Mouse (Mus musculus) cerebellum, postnatal 14 days (tissue): Measurements from ENCODE around the gene Slc13a4.

ENCODE experiments used
- DNase-seq, 2 experiments: peaks; one replicate each; pipeline ENCODE4 v3.0.0; 2021; ENCODE audit warnings: mixed read lengths in 2 of 2

Gene Slc13a4

DNA sequence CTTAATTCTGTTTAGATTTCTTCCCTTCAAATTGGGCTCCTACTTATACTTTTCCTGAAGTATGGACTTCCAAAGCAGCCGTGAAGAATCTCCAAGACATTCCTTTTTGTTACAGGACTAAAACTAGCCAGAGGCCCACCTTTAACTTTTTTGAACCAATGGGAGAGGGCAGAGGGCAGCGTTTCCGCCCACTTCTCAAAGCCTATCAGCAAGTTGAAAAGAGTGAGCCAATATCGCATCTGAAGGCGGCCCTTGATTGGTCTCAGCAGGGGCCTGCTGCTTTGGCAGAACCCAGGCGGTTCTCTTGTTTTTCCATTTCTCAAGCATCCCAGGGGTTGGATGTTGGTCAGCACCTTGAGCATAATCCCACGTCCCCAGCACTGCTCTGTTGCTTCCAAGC is at the start of gene Slc13a4:
TSS of gene Slc13a4 (minus strand) at position 95 of the 400 bp plus-strand sequence.
- DNase-seq, result no peak

DNA sequence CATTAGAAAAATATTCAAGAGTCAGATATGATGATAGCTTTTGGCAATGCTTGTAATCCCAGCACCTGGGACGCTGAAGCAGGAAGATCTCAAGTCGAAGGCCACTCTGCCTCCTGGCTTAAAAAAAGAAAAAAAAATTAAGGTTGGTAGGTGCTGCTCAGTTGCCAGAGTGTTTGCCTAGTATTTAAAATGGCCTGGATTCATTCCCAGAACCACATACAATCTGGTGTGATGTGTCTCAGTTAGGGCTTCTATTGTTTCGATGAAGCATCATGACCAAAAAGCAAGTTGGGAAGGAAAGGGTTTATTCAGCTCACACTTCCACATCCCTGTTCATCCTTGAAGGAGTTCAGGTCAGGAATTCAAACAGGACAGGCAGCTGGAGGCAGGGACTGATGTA is 47.4 kb upstream of the Slc13a4 start:
- DNase-seq, result no peak

DNA sequence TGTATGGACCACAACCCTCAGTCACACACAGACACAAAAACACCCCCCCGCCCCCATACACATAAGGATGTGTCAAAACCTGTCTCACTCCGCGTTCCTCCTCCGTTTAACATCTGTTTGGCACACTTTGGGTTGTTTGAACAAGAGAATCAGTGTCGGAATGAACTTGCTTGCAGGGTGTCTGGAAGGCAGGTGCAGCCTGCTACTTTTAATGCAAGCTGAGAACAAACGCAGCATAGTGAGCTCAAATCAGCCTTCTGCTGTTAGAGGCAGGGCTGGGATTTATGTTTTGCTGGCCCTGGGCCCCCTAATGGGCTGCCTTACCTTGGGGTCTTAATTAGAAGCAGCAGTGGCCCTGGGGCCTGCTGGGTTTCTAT is 46.7 kb upstream of the Slc13a4 start:
- no peak for DNase-seq

DNA sequence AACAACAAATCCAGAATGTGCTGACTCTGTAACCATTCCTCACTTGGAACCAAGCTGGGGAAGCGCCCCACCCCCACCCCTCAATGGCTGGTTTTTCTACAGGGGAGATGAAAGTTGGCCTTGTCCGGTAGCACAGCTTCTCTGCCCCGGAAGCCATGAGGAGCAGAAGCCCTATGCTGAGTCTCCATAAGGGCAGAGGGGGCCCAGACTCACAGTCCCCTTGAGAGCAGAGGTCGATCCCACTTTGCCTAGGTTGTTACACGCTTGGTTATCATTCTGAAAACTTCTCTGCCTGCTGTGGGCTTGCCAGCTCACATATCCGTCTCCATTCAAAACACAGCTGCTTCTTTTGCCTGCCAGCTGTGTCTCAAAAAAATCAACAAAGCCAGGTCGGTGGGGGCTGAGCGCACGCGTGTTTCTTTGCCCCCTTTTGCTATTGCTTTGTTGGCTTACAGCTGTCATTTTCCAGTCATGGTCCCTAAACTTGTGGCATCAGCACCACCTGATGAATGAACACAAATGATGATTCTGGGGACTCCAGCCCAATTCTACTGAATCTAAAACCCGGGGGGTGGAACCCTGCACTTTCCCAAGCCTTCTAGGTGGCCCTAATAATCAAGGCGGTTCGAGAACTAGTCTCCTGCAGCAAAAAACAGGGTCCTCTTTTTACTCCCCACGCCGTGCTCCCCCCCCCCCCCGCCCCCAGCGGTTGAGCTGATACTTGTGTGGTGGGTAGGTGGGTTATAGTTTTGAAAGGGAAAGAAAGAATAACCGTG is 46.1 kb upstream of the Slc13a4 start:
- no peak for DNase-seq

DNA sequence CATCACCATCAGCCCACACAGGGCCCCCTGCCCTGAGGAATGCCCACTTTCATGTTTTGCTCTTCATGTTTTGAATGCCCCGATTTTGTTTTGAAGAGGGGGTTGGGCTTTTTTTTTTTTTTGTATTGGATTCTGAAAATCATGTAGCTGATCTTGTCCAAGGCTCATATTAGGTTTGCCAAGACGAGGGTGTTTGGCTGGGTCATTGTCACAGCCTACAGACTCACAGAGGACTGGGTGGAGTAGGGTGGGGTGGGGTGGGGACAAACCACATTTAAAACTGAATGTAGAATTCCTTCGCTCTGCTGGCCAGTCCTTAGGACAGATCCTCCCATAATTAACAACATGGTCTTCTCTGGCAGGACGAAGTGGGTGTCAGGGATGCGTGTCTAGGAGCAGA is 45.5 kb upstream of the Slc13a4 start:
- no peak for DNase-seq

DNA sequence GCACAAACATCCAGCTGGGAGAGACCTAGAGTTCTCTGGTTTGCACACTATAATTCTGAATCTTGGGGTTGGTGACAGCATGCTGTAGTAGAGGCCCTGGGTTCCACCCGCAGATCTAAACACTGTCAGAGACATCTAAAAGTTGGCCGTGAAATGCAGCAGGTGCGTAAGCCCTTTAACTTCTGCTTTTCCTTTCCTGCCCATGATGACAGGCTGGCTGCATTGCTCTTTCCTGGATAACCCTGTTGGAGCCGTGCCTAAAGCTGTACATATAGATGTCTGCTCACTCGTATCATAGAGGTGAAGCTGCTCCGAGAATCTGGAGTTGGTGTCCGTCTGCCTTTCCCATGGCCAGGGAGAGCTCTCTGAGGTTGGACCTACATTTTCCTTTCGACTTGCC is 44.9 kb upstream of the Slc13a4 start:
- DNase-seq, result no peak

DNA sequence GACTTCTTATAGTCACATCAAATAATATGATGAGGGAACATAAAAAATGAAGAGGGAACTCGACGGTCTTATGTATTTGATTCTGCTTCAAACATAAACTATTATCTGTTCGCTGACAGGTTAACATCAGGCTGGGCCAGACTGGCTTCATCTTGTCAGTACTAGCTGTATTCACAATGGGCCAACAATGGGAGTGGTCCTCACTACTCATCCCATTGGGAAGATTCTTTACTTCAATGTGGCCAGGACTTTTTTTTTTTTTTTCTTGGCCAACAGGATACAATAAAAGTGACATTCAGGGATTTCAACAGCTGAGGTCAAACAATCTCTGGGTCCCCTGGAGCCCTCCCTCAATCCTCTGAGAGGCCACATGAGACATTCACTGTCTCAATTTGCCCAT is 43.9 kb upstream of the Slc13a4 start:
- DNase-seq, result no peak

DNA sequence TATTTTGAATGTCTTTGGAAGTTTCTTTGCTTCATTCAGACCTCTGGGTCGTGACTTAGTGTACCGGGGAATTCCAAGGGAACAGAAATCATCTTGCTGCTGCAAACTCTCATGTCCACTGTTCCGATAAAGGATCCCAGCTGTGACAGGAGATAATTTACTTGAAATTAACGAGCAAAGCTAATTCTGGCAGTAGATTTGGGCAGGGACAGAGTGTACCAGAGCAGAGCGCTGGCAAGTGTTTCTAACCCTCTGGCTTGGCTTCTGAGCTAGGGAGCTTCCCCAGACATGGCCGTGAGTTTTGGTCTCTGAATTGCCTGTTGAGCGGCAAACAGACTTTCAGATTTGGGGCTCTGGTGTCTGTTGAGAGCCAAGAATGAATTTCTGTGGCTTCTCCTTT is 41.9 kb upstream of the Slc13a4 start:
- DNase-seq, result peak in 1 of 2 experiments; percentile 14

DNA sequence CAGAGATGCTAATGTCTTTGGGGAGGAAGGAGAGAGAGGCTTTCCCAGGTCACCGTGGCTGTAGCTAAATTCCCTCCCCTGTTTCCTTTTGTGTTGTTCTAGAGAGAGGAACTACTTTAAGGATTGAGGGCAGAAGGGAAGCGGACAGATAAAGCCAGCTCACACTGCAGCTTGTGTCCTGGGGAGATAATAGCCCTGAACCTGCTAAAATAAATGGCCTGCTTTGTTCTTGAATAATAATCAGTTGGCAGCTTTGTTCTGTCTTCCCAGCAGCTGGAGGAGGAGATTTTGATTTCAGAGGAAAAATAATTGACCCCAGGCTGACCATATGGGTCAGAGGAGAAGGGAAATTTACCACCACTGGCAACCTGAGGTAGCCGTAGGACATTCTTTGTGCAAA is 30.7 kb upstream of the Slc13a4 start:
- no peak for DNase-seq

DNA sequence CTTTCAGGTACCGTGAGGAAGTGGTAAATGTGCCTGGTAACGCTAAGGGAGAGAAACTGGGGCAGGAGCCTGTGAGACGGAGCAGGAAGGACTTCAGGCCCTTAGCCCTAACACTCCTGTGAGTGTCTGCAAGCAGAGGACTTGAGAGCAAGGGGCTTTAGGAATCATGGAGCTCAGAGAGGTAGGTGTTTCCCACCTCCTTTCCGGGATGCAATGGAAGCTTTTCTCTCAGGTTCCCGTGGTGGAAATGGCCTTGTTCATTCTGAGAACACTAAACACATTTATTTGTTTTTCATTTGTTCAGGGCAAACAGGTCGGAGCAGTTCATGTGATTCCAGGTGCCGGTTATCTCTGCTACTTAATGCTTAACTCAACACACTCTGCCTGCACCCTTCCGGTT is 29.9 kb upstream of the Slc13a4 start:
- DNase-seq, result no peak

DNA sequence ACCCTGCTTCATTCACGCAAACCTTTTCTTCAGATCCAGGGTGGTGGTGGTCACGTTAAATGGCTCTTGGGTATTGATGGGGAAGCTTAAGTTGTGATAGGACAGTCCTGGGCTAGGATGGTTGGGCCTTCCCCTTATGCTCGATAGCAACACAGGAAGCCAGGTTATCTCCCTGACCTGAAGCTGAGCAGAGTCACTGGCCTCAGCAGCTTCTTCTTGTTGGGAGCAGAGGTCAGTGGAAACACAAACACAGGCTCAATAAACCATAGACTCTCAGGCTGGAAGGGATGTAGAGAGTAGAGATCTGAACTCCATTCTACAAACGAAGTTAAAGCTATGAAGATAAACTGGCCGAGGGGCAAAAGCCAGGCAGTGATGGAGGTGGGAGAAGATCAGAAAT is 27.5 kb upstream of the Slc13a4 start:
- DNase-seq, result no peak

DNA sequence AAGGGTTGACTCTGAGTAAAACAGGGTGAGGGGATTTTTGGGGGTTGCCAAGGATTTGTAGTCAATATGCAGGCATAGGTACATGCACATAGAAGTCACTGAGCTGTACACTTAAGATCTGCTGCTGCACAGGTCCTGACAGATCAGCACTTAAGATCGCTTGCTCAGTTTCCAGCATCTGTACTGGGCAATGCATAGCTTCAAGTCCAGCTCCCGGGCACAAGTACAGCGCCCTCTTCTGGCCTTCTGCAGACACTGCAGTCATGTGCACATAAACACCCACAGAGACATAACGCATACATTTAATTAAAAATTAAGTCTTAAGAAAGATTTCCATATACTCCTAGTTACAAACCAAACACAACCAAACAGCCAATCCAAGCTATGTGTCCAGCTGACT is 26.3 kb upstream of the Slc13a4 start:
- no peak for DNase-seq

DNA sequence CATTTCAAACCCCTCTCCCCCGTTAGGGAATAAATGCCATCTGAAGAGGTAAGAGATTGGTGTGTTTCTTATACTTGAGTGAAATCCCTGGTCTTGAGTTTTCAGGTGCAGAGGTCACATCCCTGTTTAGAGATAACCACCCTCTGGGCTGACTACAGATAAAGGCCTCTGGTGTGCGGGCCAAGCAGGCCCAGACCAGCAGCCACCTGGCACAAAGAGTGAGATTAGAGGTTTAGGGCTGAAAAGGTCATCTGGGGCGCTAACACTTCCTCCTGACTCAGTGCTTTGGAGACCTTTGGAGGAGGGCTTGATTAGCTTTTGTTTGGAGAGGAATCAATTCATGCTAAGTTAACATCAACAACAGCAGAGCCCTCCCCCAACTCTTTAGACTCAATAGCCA is 25.7 kb upstream of the Slc13a4 start:
- no peak for DNase-seq

DNA sequence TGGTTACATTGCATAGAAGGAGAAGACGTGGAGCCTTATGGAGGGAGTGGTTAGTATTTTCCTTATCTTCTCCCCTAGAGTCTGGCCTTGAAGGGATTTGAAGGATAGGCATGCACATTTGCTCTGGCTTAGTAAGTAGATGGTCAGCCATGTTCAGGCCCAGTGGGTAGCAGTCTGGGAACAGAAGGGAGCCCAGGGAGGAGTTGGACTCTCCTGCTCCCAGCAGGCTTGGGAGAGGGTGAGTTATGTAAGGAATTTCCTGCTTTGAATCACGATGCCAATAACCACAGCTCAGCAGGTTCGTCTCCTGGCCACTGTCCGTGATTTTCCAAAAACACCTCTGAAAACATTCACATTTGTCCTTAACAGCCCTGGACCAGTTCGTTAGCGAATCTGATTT is 22.9 kb upstream of the Slc13a4 start:
- peak in 1 of 2 experiments; percentile 21 for DNase-seq

DNA sequence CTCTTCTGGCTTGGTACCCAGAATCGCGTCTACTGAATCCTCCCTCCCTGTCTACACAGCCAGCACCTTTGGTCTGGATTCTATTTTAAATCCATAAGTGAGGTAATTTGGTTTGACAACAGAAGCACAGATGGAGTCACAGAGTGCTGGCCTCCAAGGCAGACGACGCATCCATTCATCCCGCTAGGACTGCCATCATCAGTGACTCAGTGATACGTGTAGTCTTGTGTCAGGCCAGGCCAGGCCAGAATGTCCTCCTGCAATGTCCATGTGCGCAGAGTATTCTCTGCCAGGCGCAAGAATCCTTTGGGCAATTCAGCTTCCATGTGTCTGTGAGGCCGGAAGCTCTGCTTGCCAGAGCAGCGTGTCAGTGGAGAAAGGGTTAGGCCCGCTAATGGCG is 22.0 kb upstream of the Slc13a4 start:
- peak; percentile 35 to 44 for DNase-seq

DNA sequence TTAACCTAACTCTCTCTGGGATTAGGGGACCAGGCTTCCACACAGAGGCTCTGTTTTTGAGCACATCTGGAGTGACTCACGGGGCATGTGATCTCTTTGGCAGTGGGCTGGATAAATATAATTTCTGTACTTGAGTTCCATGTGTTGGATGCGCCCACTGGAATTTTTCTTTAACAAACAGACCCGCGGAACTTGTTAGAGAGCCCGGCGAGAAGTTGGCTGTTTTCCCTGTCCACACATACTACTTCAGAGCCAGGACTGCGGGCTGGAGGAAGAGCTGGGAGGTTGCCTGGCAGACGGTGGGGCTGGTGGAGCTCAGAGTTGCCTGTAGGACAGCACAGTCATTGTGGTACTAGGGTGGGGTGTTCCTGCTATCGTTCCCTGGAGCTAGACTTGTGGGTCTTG is 18.2 kb upstream of the Slc13a4 start, which contains the start of gene Fam180a:
TSS of gene Fam180a (minus strand) at position 31 of the 405 bp plus-strand sequence.
- DNase-seq, result peak in 1 of 2 experiments; percentile 19

DNA sequence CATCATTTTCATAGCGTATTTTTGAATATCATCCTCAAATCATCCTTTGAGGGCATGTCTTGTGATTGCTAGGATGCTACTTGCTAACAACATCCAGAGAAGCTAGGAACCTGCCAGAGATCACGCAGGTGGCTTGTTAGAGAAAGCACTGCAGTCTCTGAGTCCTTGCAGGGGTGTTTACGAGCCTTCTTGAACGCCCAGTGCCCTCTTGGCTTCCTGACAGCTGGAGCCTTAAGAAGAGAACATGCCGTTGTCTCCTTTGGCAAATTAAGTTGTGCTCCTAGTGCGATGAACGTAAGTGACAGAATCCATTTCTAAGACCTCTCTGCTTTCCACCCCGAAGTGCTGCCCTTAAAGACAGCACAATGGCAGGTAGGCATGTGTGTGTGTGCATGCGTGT is 16.4 kb upstream of the Slc13a4 start:
- no peak for DNase-seq

DNA sequence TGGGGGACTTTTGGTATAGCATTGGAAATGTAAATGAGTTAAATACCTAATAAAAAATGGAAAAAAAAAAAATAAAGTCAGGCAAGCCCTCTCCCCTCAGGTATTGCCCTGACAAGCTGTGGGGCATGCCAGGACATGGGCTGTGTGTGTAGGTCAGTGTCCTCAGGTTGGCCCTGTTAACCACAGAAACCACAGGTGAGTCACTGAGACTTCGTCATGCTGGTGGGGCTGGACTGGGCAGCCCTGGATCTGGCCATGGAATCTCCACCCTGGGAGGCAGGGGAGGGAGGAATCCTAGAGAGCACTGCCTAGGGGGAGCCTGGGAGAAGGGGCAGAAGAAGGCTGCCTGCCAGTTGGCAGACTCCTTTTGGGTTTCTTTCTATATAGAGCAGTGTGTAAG is 15.1 kb upstream of the Slc13a4 start:
- no peak for DNase-seq

DNA sequence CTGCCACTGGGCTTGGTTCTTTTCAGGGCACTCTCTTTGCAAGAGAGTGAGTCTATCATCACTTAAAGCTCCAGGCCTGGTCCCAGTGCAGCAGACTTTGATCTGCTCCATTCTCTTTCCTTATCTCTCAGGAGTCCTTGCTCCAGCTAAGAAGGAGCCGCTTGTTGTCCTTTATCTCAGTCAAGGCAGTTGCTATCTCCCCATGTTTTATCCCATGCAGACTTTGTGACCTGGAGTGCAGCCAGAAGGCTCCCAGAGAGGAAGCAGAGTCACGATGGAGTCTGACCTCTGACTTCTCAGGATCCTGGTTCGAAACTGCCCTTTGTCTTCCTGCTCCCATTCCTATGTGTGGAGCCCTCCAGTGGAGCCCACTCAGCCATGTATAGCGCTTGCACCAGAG is 13.2 kb upstream of the Slc13a4 start:
- DNase-seq, result no peak

DNA sequence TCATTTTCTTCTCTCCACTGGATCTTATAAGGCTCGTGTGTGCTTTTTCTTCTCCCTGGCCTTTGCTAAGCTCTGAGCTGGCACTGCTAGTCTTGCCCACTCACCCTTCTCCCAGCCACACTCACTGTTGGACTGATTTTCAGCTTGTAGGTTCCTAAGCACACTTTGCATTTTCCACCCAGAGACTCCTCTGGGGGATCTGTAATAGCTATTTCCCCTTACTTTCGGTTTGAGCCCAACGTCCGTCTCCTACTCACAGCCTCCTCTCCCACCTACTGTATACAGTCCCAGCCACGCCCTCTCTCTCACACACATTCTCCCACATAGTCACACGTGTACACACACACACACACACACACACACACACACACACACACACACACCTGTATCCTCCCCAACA is 11.9 kb upstream of the Slc13a4 start:
- no peak for DNase-seq

DNA sequence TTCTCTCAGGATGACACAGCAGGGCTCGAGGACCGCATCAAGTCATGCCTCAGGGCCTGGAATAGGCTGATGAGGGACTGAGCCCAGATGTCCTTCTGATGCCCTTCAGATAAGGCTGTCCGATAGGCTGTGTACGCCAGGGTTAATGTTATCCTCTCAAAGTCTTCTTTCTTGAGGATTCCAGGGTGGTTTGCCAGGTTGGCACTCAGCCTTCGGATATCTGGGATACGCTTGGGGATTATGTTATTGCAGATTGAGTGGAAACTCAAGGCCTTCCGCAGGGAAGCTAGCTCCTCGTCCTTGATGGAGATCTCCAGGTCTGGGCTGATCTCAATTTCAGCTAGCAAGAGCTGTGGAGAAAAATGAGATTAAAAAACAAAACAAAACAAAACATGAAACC is 5.6 kb upstream of the Slc13a4 start:
- DNase-seq, result no peak

DNA sequence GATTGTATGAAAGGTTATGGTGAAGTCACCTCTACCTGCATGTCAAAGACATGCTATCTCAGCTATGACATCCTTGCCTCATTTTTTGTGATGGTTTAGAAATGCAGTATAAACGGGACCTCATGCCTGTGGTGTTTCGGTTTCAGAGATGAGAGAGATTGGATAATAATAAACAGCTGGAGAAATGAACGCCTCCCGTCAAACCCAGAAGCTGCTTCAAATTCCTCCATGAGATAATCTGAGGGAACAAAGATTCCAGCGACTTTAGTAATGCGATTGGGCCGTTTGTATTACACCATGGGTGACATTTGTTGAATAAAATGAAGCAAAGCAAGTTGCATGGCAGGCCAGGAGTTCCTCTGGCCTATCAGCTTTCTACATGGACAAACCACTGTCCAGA is 1.5 kb upstream of the Slc13a4 start:
- DNase-seq, result no peak

DNA sequence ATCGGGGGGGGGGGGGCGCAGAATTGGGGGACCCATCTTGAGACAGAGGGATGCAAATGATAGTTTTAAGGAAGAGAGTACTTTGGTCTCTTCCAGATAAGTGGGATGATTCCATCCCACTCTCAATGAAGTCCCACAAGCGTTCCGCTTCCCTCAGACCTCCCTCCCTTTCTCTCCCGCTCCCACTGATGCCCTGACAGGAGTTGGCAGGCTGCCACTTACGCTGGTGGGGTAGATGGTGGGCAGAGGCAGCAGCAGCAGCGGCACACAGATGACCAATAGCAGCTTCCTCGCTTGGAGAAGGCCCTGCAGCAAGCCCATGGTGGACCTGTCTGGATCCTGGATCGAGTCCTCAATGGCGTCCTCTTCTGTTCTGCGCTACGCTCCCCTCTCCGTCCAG is 795 bp downstream of the Slc13a4 start:
- no peak for DNase-seq

DNA sequence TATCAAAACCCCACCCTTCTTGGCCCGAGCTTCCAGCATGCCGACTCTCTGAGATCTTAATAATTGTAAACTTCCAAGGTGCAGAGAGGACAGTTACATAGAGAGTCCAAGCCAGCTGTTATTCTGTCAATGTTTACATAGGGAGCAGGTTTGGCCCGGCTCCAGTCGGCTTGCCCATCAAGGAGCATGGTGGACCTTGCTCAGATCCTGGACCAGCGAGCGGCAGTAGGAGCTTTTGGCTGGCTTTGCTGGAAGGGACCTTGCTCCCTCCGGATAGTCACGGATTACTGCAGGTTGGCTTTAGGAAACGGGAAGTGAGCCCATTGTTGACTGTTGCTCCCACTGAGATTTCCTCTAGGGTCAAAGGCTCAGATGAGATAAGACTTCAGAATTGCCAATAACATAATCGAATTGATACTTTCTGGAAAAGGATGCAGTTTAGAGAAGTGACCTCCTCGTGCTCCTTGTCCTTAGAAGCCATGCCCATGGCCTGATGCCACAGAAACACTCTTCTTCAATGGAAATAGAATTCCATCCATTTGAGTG is 4.5 kb downstream of the Slc13a4 start:
- DNase-seq, result no peak

DNA sequence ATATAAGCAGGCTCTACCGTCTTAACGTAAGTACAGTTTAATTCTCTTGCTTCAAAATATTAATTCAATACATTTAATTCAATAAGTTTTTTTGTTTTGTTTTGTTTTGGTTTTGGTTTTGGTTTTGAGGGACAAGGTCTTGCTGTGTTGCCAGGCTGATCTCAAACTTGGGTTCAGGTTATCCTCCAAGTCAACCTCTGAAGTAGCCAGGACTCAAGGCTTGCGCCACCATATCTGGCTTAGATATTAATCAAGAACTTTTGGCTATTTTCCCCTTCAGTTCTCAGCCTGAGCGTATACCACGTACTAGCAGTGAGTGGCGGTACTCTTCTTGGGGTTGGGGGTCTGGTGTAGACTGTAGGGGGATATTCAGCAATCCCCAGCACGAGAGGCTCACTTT is 5.3 kb downstream of the Slc13a4 start:
- no peak for DNase-seq
